Mouse (Mus musculus) heart, embryonic 11.5 days (tissue): Measurements from ENCODE around the gene Garnl3. TPM values are rescaled to one million over a fixed set of nuclear protein-coding genes. Genes with fewer than 3 reads are reported as not detected.
A peak's percentile ranks its signal among the peaks of the same experiment; 100 is the strongest.

Source experiments
- ATAC-seq: fragments of 200-750 bp; cut with Nextera tagmentation; replicated peaks from 2 replicates; pipeline ENCODE4 v1.8.0; 2017; ENCODE audit warnings: moderate library complexity; ENCODE audit not compliant: insufficient number of reproducible peaks, low FRiP score, low TSS enrichment
- H3K27ac ChIP-seq: fragments of 300-500 bp; sonication (generic); 2 replicates; pipeline ENCODE4 v1.5.1; 2014; ENCODE audit warnings: mild to moderate bottlenecking, low read depth, low read length
- H3K27me3 ChIP-seq: fragments of 300-500 bp; sonication (generic); 2 replicates; pipeline ENCODE4 v1.6.1; 2014; ENCODE audit warnings: mild to moderate bottlenecking, low read length, mixed read lengths; ENCODE audit not compliant: control insufficient read depth, insufficient read depth
- H3K36me3 ChIP-seq: fragments of 300-500 bp; sonication (generic); 2 replicates; pipeline ENCODE4 v1.6.1; 2014; ENCODE audit warnings: mild to moderate bottlenecking, low read length, moderate library complexity, mixed read lengths; ENCODE audit not compliant: control insufficient read depth, insufficient read depth
- H3K4me1 ChIP-seq: fragments of 300-500 bp; sonication (generic); 2 replicates; pipeline ENCODE4 v1.6.1; 2014; ENCODE audit warnings: low read length; ENCODE audit not compliant: control insufficient read depth, insufficient read depth
- H3K4me2 ChIP-seq: fragments of 300-500 bp; sonication (generic); 2 replicates; pipeline ENCODE4 v1.6.1; 2014; ENCODE audit warnings: mild to moderate bottlenecking, moderate library complexity
- H3K4me3 ChIP-seq: fragments of 300-500 bp; sonication (generic); 2 replicates; pipeline ENCODE4 v1.5.1; 2014; ENCODE audit warnings: low read depth, low read length
- H3K9ac ChIP-seq: fragments of 300-500 bp; sonication (generic); 2 replicates; pipeline ENCODE4 v1.6.1; 2014; ENCODE audit warnings: mild to moderate bottlenecking, low read depth, low read length, moderate library complexity
- H3K9me3 ChIP-seq: fragments of 300-500 bp; sonication (generic); replicated peaks from 2 replicates; pipeline ENCODE4 v1.6.1; 2016; ENCODE audit warnings: low read length; ENCODE audit not compliant: control insufficient read depth
- WGBS: fragments of 180-500 bp; shearing (Covaris S2); extraction: QIAGEN DNeasy Blood & Tissue Kit; methylation state at CpG from one replicate; pipeline ENCODE4 v1.1.7; 2014; ENCODE audit not compliant: insufficient replicate concordance; 5-methylcytosine and 5-hydroxymethylcytosine counted together
- polyA plus RNA-seq: library from polyadenylated mRNA; unstranded; fragments of >200 nt; fragmentation: Nextera tagmentation; extraction: Ambion mirVana; gene quantifications from 2 replicates; pipeline ENCODE4 v1.2.1, GENCODE M21; 2014

The Garnl3 gene
- polyA plus RNA-seq, 1 experiment from 2014 or later = 15.4 TPM

- H3K9me3 ChIP-seq = no peaks in the 10 kb centered on the region
- no peak overlapping the region for H3K4me3 ChIP-seq
- no peaks in the 10 kb centered on the region for H3K27me3 ChIP-seq
- ATAC-seq = no peak
- peaks cover 15% of the 10 kb centered on the region; the same call in 1 of the 2 replicates for H3K36me3 ChIP-seq
- peak overlapping the region; percentile 90 for H3K4me2 ChIP-seq
- H3K4me1 ChIP-seq = peaks cover 30% of the 10 kb centered on the region
- 15% methylated on average over 7 of the region's 7 CpGs for WGBS
- no peak overlapping the region for H3K27ac ChIP-seq
- H3K9ac ChIP-seq = no peak overlapping the region
Observed at GRCm38 (mm10) chr2:32965511-32966183, 165.8 kb downstream of the Garnl3 start.

DNA sequence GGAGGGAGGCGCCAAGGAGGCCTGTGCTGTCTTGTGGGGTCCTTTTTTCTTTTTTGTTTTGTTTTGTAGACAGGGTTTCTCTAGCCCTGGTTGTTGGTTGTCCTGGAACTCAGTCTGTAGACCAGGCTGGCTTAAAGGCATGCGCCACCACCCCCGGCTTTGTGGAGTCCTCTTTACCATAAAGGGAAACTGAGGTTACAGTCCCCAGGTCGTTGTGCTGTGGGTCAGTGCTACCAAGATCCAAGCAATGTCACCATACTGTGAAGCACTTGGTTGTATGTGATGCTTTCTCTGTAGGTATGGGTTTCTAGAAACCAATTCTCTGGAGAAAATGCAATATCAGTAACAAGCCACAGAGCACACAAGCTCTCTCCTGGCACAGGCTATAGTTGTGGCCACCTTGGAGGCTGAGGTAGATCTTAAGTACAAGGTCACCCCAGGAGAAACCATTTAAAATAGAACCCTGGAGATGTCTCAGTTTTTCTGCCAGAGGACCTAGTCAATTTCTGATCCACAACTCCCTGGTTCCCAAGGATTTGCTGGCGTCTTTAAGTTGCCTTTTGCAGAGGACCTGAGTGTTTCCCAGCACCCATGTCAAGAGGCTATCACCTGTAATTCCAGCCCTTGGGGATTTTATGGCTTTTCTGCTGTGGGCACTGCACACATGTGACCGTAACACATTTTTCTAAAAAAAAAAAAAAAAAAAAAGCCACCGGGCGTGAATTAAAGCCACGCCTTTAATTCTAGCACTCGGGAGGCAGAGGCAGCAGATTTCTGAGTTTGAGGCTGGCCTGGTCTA, 166.6 kb downstream of the Garnl3 start:
- H3K27ac ChIP-seq = 0 out of 2 replicates have a peak overlapping the region, but pooled peaks have one; percentile 31
- WGBS = 29% methylated on average over 10 of the region's 10 CpGs
- H3K4me2 ChIP-seq = no peak overlapping the region
- H3K36me3 ChIP-seq = peaks cover 15% of the 10 kb centered on the region; the same call in 1 of the 2 replicates
- H3K27me3 ChIP-seq = no peaks in the 10 kb centered on the region
- ATAC-seq = no peak
- no peak overlapping the region for H3K4me3 ChIP-seq
- peaks cover 29% of the 10 kb centered on the region for H3K4me1 ChIP-seq
- no peaks in the 10 kb centered on the region for H3K9me3 ChIP-seq
- H3K9ac ChIP-seq = no peak overlapping the region

- peaks cover 27% of the 10 kb centered on the region for H3K4me1 ChIP-seq
- H3K9ac ChIP-seq = no peak overlapping the region
- H3K4me3 ChIP-seq = 0 out of 2 replicates have a peak overlapping the region, but pooled peaks have one; percentile 92
- no peak for ATAC-seq
- peak overlapping the region; percentile 93; the same call in 1 of the 2 replicates for H3K4me2 ChIP-seq
- 48% methylated on average over 1 of the region's 1 CpGs for WGBS
- 0 out of 2 replicates have a peak overlapping the region, but pooled peaks have one; percentile 36 for H3K27ac ChIP-seq
- H3K36me3 ChIP-seq = peaks cover 15% of the 10 kb centered on the region; the same call in 1 of the 2 replicates
- no peaks in the 10 kb centered on the region for H3K9me3 ChIP-seq
- H3K27me3 ChIP-seq = no peaks in the 10 kb centered on the region
Observed at GRCm38 (mm10) chr2:32963981-32964380, 167.5 kb downstream of the Garnl3 start.

GRCm38 (mm10) chr2:32963544-32963943, 167.9 kb downstream of the Garnl3 start:
- Histone ChIP-seq H3K4me3 (peak overlapping the region; percentile 92), H3K9me3 (no peaks in the 10 kb centered on the region), H3K4me2 (peak overlapping the region; percentile 93), H3K27ac (peak overlapping the region; percentile 88; the same call in 1 of the 2 replicates), H3K36me3 (peaks cover 15% of the 10 kb centered on the region; the same call in 1 of the 2 replicates), H3K27me3 (no peaks in the 10 kb centered on the region), H3K4me1 (peaks cover 27% of the 10 kb centered on the region), H3K9ac (peak overlapping the region; percentile 90)
- no peak for ATAC-seq
- 62% methylated on average over 4 of the region's 4 CpGs for WGBS

GRCm38 (mm10) chr2:32962875-32963220, 168.6 kb downstream of the Garnl3 start:
- Histone ChIP-seq H3K9me3 (no peaks in the 10 kb centered on the region), H3K9ac (peak overlapping the region; percentile 90), H3K36me3 (peaks cover 15% of the 10 kb centered on the region; the same call in 1 of the 2 replicates), H3K4me3 (peak overlapping the region; percentile 92), H3K27ac (peak overlapping the region; percentile 88), H3K4me2 (peak overlapping the region; percentile 93), H3K4me1 (peaks cover 23% of the 10 kb centered on the region), H3K27me3 (no peaks in the 10 kb centered on the region)
- no peak for ATAC-seq
- WGBS = 6% methylated on average over 9 of the region's 9 CpGs

DNA sequence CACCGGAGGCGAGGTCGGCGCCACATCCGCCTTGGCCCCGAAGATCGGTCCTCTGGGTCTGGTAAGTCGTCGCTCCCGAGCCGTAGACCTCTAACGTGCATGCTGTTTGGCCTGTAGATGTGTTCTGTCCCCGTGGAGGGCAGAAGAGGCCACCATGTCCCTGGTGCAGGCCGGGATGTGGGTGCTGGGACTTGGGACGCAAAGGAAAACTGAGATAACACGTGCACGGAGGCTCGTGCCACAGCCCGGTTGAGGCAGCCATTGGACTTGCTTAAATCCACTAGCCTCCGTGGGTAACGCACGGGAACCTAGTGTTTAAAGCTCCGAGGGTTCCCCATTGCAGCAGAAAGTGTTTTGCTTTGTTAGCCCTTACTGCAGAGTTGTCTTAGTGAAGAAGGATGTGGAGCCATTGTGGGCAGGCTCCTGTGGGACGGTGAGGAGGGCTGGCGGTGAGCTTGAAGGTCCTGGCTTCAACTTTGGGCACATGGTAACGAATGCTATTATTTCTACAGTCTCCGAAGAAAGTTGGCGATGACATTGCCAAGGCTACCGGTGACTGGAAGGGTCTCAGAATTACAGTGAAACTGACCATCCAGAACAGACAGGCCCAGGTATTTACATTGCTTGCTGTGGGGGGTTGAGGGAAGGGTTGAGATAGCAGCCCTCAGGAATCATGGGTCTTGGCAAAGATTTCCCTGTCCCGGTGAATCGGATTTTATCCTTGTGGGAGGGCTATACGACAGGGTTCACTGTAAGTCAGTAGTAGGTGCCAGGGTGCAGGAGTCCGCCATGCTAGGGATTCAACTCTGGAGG, 169.2 kb downstream of the Garnl3 start:
- H3K27ac ChIP-seq = peak overlapping the region; percentile 88
- peaks cover 19% of the 10 kb centered on the region for H3K4me1 ChIP-seq
- no peaks in the 10 kb centered on the region for H3K27me3 ChIP-seq

DNA sequence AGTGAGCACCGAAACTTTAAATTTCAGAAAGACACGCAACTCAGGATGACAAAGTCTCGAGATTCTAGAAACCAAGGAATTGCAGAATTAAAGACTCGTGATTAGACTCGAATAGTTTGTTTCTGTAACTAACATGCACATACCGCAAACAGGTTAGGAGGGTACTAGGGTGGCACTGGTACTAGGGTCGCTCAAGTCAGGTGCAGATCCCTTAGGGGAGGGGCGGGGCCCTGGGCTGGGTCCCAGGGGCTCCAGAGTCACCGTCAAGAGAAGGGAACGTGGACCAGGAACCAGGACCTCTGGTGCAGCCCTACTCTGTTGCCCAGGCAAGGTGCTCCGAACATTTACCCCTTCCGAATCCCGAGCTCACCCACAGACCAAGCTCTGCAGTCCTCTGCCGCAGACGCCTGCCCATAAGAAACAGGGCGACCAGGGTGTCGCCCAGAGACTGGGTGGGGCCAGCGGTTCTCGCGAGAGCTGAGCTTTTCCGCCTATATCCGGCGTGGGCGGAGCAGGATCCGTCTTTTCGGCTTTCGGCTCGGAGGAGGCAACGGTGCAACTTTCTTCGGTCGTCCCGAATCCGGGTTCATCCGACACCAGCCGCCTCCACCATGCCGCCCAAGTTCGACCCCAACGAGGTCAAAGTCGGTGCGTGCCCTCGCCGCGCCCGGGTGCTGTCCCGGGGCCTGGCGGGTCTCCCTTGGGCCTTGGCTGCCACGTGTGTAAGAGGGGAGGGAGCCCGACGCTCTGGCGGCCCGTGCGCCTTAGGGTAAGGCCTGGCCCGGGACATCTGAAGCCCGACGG, 170.1 kb downstream of the Garnl3 start, which contains the start of the genes Rpl12 and Lrsam1:
Rpl12 (plus strand) TSS at position 368 of the 804 bp plus-strand sequence.
Lrsam1 (minus strand) TSS at position 423 of the 804 bp plus-strand sequence.
- Histone ChIP-seq H3K36me3 (peaks cover 15% of the 10 kb centered on the region; the same call in 1 of the 2 replicates), H3K9me3 (no peaks in the 10 kb centered on the region), H3K4me3 (peak within 1 kb of the TSS; percentile 92), H3K27me3 (no peaks in the 10 kb centered on the region), H3K4me2 (peak within 1 kb of the TSS; percentile 93), H3K4me1 (peaks cover 19% of the 10 kb centered on the region), H3K9ac (peak within 1 kb of the TSS; percentile 90), H3K27ac (peak within 1 kb of the TSS; percentile 88)
- peak; percentile 87 for ATAC-seq
- WGBS = 3% methylated on average over 55 of the region's 55 CpGs

More for the DNA sequence above, 169.2 kb downstream of the Garnl3 start:
- under 1% methylated on average over 33 of the region's 33 CpGs for WGBS
- peak overlapping the region; percentile 93 for H3K4me2 ChIP-seq
- ATAC-seq = no peak
- peak overlapping the region; percentile 92 for H3K4me3 ChIP-seq
- H3K9ac ChIP-seq = peak overlapping the region; percentile 90
- peaks cover 15% of the 10 kb centered on the region; the same call in 1 of the 2 replicates for H3K36me3 ChIP-seq
- no peaks in the 10 kb centered on the region for H3K9me3 ChIP-seq
